Mouse (Mus musculus): ENCODE results near the gene Rhoh.

The Rhoh gene

GRCm38 (mm10) chr5:65857935-65858334 lies 3.1 kb upstream of the Rhoh start:
- in situ Hi-C loops (cut with MboI; ENCODE audit: low pct_unique_long_range_greater_than_20kb in 1 of 2, low sequenced_read_pairs in 2 of 2, unreplicated experiment in 1 of 2), result no loop called here

- in situ Hi-C loops (cut with MboI; ENCODE audit: low pct_unique_long_range_greater_than_20kb in 1 of 2, low sequenced_read_pairs in 2 of 2, unreplicated experiment in 1 of 2), result no loop called here
Observed at GRCm38 (mm10) chr5:65858355-65858754, 2.7 kb upstream of the Rhoh start.

GRCm38 (mm10) chr5:65858898-65859297 lies 2.1 kb upstream of the Rhoh start:
- in situ Hi-C loops (cut with MboI; ENCODE audit: low pct_unique_long_range_greater_than_20kb in 1 of 2, low sequenced_read_pairs in 2 of 2, unreplicated experiment in 1 of 2), result no loop called here

GRCm38 (mm10) chr5:65859396-65859795 lies 1.6 kb upstream of the Rhoh start:
- in situ Hi-C loops (cut with MboI; ENCODE audit: low pct_unique_long_range_greater_than_20kb in 1 of 2, low sequenced_read_pairs in 2 of 2, unreplicated experiment in 1 of 2), result no loop called here

GRCm38 (mm10) chr5:65860281-65861000 lies 572 bp upstream of the Rhoh start:
- in situ Hi-C loops (cut with MboI; ENCODE audit: low pct_unique_long_range_greater_than_20kb in 1 of 2, low sequenced_read_pairs in 2 of 2, unreplicated experiment in 1 of 2), result no loop called here

GRCm38 (mm10) chr5:65862217-65862927 lies 1.4 kb downstream of the Rhoh start:
- in situ Hi-C loops (cut with MboI; ENCODE audit: low pct_unique_long_range_greater_than_20kb in 1 of 2, low sequenced_read_pairs in 2 of 2, unreplicated experiment in 1 of 2), result no loop called here

- in situ Hi-C loops (cut with MboI; ENCODE audit: low pct_unique_long_range_greater_than_20kb in 1 of 2, low sequenced_read_pairs in 2 of 2, unreplicated experiment in 1 of 2), result no loop called here
Observed at GRCm38 (mm10) chr5:65863349-65863749, 2.3 kb downstream of the Rhoh start.

- in situ Hi-C loops (cut with MboI; ENCODE audit: low pct_unique_long_range_greater_than_20kb in 1 of 2, low sequenced_read_pairs in 2 of 2, unreplicated experiment in 1 of 2), result no loop called here
Observed at GRCm38 (mm10) chr5:65864486-65864885, 3.5 kb downstream of the Rhoh start.

GRCm38 (mm10) chr5:65864946-65865345 lies 3.9 kb downstream of the Rhoh start:
- in situ Hi-C loops (cut with MboI; ENCODE audit: low pct_unique_long_range_greater_than_20kb in 1 of 2, low sequenced_read_pairs in 2 of 2, unreplicated experiment in 1 of 2), result no loop called here

GRCm38 (mm10) chr5:65866591-65866990 lies 5.6 kb downstream of the Rhoh start:
- in situ Hi-C loops (cut with MboI; ENCODE audit: low pct_unique_long_range_greater_than_20kb in 1 of 2, low sequenced_read_pairs in 2 of 2, unreplicated experiment in 1 of 2), result no loop called here

- in situ Hi-C loops (cut with MboI; ENCODE audit: low pct_unique_long_range_greater_than_20kb in 1 of 2, low sequenced_read_pairs in 2 of 2, unreplicated experiment in 1 of 2), result no loop called here
Observed at GRCm38 (mm10) chr5:65867380-65868116, 6.5 kb downstream of the Rhoh start.

- in situ Hi-C loops (cut with MboI; ENCODE audit: low pct_unique_long_range_greater_than_20kb in 1 of 2, low sequenced_read_pairs in 2 of 2, unreplicated experiment in 1 of 2), result no loop called here
Observed at GRCm38 (mm10) chr5:65868419-65868818, 7.4 kb downstream of the Rhoh start.

GRCm38 (mm10) chr5:65869660-65870059 lies 8.6 kb downstream of the Rhoh start:
- in situ Hi-C loops (cut with MboI; ENCODE audit: low pct_unique_long_range_greater_than_20kb in 1 of 2, low sequenced_read_pairs in 2 of 2, unreplicated experiment in 1 of 2), result no loop called here

- in situ Hi-C loops (cut with MboI; ENCODE audit: low pct_unique_long_range_greater_than_20kb in 1 of 2, low sequenced_read_pairs in 2 of 2, unreplicated experiment in 1 of 2), result no loop called here
Observed at GRCm38 (mm10) chr5:65871276-65871875, 10.4 kb downstream of the Rhoh start.

GRCm38 (mm10) chr5:65873212-65873611 lies 12.2 kb downstream of the Rhoh start:
- in situ Hi-C loops (cut with MboI; ENCODE audit: low pct_unique_long_range_greater_than_20kb in 1 of 2, low sequenced_read_pairs in 2 of 2, unreplicated experiment in 1 of 2), result no loop called here

- in situ Hi-C loops (cut with MboI; ENCODE audit: low pct_unique_long_range_greater_than_20kb in 1 of 2, low sequenced_read_pairs in 2 of 2, unreplicated experiment in 1 of 2), result no loop called here
Observed at GRCm38 (mm10) chr5:65875269-65875668, 14.3 kb downstream of the Rhoh start.

- in situ Hi-C loops (cut with MboI; ENCODE audit: low pct_unique_long_range_greater_than_20kb in 1 of 2, low sequenced_read_pairs in 2 of 2, unreplicated experiment in 1 of 2), result no loop called here
Observed at GRCm38 (mm10) chr5:65878367-65878766, 17.4 kb downstream of the Rhoh start.

GRCm38 (mm10) chr5:65881254-65881653 lies 20.2 kb downstream of the Rhoh start:
- in situ Hi-C loops (cut with MboI; ENCODE audit: low pct_unique_long_range_greater_than_20kb in 1 of 2, low sequenced_read_pairs in 2 of 2, unreplicated experiment in 1 of 2), result no loop called here

Measured in mouse embryonic stem cell (cell line).